Comparison of ENCODE assay signal across 8 mouse cellular contexts in the genomic region with DNA sequence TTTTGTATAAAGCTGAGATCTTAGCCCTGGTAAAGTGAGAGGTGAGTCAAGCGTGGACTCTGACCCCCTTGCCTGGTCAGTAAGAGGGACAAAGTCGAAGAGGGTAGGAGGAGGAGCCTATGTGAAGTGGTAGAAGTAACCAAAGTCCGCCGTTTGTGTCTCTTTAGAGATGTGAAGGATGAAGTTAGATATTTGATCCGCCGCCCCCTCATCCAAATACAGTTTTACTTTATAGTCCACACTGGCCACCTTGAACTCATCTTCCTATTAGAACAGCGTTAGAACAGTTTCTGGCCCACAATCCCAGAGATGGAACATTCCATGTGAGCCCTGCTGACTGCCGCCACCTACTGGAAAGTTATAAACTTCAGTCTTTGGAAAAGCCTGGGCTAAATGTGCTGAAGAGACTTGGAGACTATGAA. TPM values are rescaled to one million over a fixed set of nuclear protein-coding genes. Genes with fewer than 3 reads are reported as not detected.
DNase-seq lines count a peak whose midpoint lies in the region; ATAC-seq and TF ChIP-seq lines count a peak whose summit lies in the region.

A gene (minus strand): TSS at position 96 of the 422 bp plus-strand sequence.

- peak; percentile 55 to 61 for DNase-seq in left cerebral cortex, postnatal 14 days (ENCODE audit: low spot score in 2 of 2)
- no peak for DNase-seq in left cerebral cortex, postnatal 36 days (ENCODE audit: low spot score in 2 of 2)
- DNase-seq in R1 (ENCODE audit: low read depth, low spot score): peak; percentile 79
- DNase-seq in lung, adult 2 months: no peak
- no peak for DNase-seq in gastrocnemius, postnatal 25 days

- peak within 1 kb of the TSS; percentile 59 for H3K4me2 ChIP-seq in intestine, postnatal 0 days (replicated peaks; ENCODE audit: low read depth)
- peak within 1 kb of the TSS; percentile 3; the same call in 1 of the 2 replicates for H3K4me2 ChIP-seq in stomach, embryonic 14.5 days (replicated peaks; ENCODE audit: low read depth, low read length)

- peak; percentile 19; the same call in 1 of the 2 replicates for TF ChIP-seq CTCF in embryonic fibroblast, embryonic 13.5 days (IDR thresholded peaks at IDR 0.05; ENCODE audit: borderline replicate concordance, insufficient read depth, low read length)
- peak; percentile 89 for TF ChIP-seq CTCF in intestine, postnatal 0 days (IDR thresholded peaks at IDR 0.05; ENCODE audit: low read depth)
- TF ChIP-seq CTCF in lung, adult 2 months (IDR thresholded peaks at IDR 0.05; ENCODE audit: insufficient read depth, low read length): peak; percentile 56

- intact Hi-C loops in left cerebral cortex, postnatal 14 days (cut with DNase I): no loop called here
- intact Hi-C loops in left cerebral cortex, postnatal 36 days (cut with DNase I): no loop called here

- peak within 1 kb of the TSS; percentile 40 for H3K9ac ChIP-seq in intestine, postnatal 0 days (ENCODE audit: low read depth, low read length)
- H3K9ac ChIP-seq in stomach, embryonic 14.5 days (replicated peaks; ENCODE audit: low read depth, low read length): no peak within 1 kb of the TSS

- 8% methylated on average over 8 of the region's 8 CpGs for WGBS in intestine, postnatal 0 days
- 14% methylated on average over 8 of the region's 8 CpGs for WGBS in lung, adult 2 months
- WGBS in stomach, embryonic 14.5 days: 21% methylated on average over 8 of the region's 8 CpGs

- peaks cover 33% of the 10 kb centered on the region for H3K36me3 ChIP-seq in intestine, postnatal 0 days (ENCODE audit: control insufficient read depth, insufficient read depth)
- peaks cover 23% of the 10 kb centered on the region for H3K36me3 ChIP-seq in stomach, embryonic 14.5 days (ENCODE audit: control insufficient read depth, insufficient read depth, low read length)

- no peaks in the 10 kb centered on the region for H3K9me3 ChIP-seq in intestine, postnatal 0 days (ENCODE audit: control insufficient read depth)
- H3K9me3 ChIP-seq in stomach, embryonic 14.5 days (ENCODE audit: control insufficient read depth, low read depth, low read length): no peaks in the 10 kb centered on the region

- no peak within 1 kb of the TSS for H3K27ac ChIP-seq in embryonic fibroblast, embryonic 13.5 days (ENCODE audit: insufficient read depth, low read length)
- H3K27ac ChIP-seq in intestine, postnatal 0 days (ENCODE audit: low read depth, low read length): peak within 1 kb of the TSS; percentile 91
- no peak within 1 kb of the TSS for H3K27ac ChIP-seq in stomach, embryonic 14.5 days (ENCODE audit: low read length)

- no peaks in the 10 kb centered on the region for H3K4me1 ChIP-seq in embryonic fibroblast, embryonic 13.5 days (ENCODE audit: control insufficient read depth, insufficient read depth, low read length)
- peaks cover 3% of the 10 kb centered on the region; the same call in 1 of the 2 replicates for H3K4me1 ChIP-seq in intestine, postnatal 0 days (replicated peaks; ENCODE audit: control insufficient read depth, insufficient read depth, low read length)
- H3K4me1 ChIP-seq in lung, adult 2 months (ENCODE audit: control insufficient read depth, insufficient read depth, low read length): peaks cover 7% of the 10 kb centered on the region; the same call in 1 of the 2 replicates
- peaks cover 6% of the 10 kb centered on the region; the same call in 1 of the 2 replicates for H3K4me1 ChIP-seq in stomach, embryonic 14.5 days (ENCODE audit: control insufficient read depth, insufficient read depth, low read length)

- ATAC-seq in intestine, postnatal 0 days: peak; percentile 82
- peak; percentile 47 for ATAC-seq in stomach, embryonic 14.5 days (ENCODE audit: insufficient number of reproducible peaks, insufficient read depth, low FRiP score, low read depth)

- no peak for TF ChIP-seq POLR2A in embryonic fibroblast, embryonic 13.5 days (IDR thresholded peaks at IDR 0.05; ENCODE audit: low read depth, low read length)
- no peak for TF ChIP-seq POLR2A in lung, adult 2 months (IDR thresholded peaks at IDR 0.05; ENCODE audit: borderline replicate concordance, extremely low read depth, low read depth, low read length)

- peaks cover 4% of the 10 kb centered on the region; the same call in 1 of the 2 replicates for H3K27me3 ChIP-seq in intestine, postnatal 0 days (replicated peaks; ENCODE audit: control insufficient read depth, insufficient read depth, low read length)
- H3K27me3 ChIP-seq in stomach, embryonic 14.5 days (ENCODE audit: control insufficient read depth, insufficient read depth, low read length): peaks cover 8% of the 10 kb centered on the region; the same call in 1 of the 2 replicates

- H3K4me3 ChIP-seq in embryonic fibroblast, embryonic 13.5 days (ENCODE audit: insufficient read depth, low read length): no peak within 1 kb of the TSS
- peak within 1 kb of the TSS; percentile 36 for H3K4me3 ChIP-seq in intestine, postnatal 0 days (ENCODE audit: low read depth, low read length)
- no peak within 1 kb of the TSS for H3K4me3 ChIP-seq in lung, adult 2 months (replicated peaks; ENCODE audit: extremely low read depth, low read depth, low read length)
- no peak within 1 kb of the TSS for H3K4me3 ChIP-seq in stomach, embryonic 14.5 days (ENCODE audit: low read depth, low read length)

RNA-seq across cellular contexts. Expression of the gene that starts here (rescaled TPM):
- under 1 TPM; 0.68 to 0.93 TPM for total RNA-seq in left cerebral cortex, postnatal 14 days (2021)
- 1 to 10 TPM; 2.5 to 3.0 TPM for total RNA-seq in left cerebral cortex, postnatal 36 days (2021)
- polyA plus RNA-seq in embryonic fibroblast, embryonic 13.5 days (2011; ENCODE audit: insufficient read length, low read depth, missing spikeins): 0.95 TPM in 1 of 2 replicates, not detected in the other
- polyA plus RNA-seq in intestine, postnatal 0 days (2015; fragmentation: Nextera tagmentation; extraction: Ambion mirVana): 366 and 385 TPM in 2 replicates
- polyA plus RNA-seq in lung, adult 2 months (2012; rRNA removed): 3.8 and 4.0 TPM in 2 replicates
- polyA plus RNA-seq in stomach, embryonic 14.5 days (2014; fragmentation: Nextera tagmentation; extraction: Ambion mirVana): 2.3 and 2.6 TPM in 2 replicates
- total RNA-seq in gastrocnemius, postnatal 25 days (2021): not detected

Comparison
In these comparisons a context has a peak if more than half of its experiments do, and no peak if none do; other contexts are left out.
1. RNA of the gene that starts here (polyA plus RNA-seq): 366 to 385 TPM in intestine, postnatal 0 days; 3.8 to 4.0 TPM in lung, adult 2 months, 2.3 to 2.6 TPM in stomach, embryonic 14.5 days and 0.95 TPM in embryonic fibroblast, embryonic 13.5 days; every median in the first group is over 10 times any median in the second.
2. Peak in DNase-seq in left cerebral cortex, postnatal 14 days; RNA of the gene not detected or under 1 TPM.
3. CTCF ChIP-seq: peak in every context shown above with its lines; median percentile 89 in intestine, postnatal 0 days; 56 in lung, adult 2 months; 19 in embryonic fibroblast, embryonic 13.5 days.